Mouse (Mus musculus) ovary, postnatal 36 days (tissue): ENCODE data around the gene Surf6.
"Not testable (repeated sequence)": the region's sequence is repeated elsewhere in the genome, so short reads cannot be mapped to it uniquely, and the experiment has no call there.

Experiments
- DNase-seq: peaks from one replicate; pipeline ENCODE4 v3.0.0; 2022; ENCODE audit warnings: low spot score, mixed read lengths

The Surf6 gene

DNA sequence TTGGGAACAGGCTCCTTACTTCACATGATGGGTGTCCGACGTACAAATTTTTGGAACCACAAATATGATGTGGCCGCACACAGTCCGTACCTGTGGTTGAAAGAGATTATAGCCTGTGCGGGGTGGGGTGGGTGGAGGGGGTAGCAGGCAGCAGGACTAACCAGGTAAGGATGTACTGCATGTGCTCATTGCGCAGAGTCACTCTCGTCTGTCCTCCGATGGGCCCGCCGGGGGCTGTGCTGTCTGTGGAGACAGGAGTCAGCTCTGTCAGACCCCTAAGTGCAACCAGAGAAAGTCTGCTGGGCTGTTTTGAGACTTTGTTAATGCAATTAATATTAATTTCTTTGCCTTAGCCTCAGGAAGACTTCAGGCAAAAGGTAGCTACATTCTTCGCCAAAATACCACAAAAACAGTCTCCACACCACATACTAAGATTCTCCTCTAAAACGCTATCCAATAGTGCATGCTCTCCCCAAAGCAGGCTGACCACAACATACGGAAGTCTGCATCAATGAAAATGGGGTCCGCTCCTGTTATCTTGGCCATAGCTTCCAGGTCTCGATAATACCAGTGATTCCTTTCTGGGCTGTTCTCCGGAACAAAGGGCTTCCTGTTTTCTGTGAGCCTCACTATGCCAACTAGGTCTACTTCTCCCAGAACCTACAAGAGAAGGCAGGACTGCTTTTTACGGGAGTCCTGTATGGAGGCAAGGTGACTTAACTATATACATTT, 10.9 kb upstream of the Surf6 start:
- no peak for DNase-seq

DNA sequence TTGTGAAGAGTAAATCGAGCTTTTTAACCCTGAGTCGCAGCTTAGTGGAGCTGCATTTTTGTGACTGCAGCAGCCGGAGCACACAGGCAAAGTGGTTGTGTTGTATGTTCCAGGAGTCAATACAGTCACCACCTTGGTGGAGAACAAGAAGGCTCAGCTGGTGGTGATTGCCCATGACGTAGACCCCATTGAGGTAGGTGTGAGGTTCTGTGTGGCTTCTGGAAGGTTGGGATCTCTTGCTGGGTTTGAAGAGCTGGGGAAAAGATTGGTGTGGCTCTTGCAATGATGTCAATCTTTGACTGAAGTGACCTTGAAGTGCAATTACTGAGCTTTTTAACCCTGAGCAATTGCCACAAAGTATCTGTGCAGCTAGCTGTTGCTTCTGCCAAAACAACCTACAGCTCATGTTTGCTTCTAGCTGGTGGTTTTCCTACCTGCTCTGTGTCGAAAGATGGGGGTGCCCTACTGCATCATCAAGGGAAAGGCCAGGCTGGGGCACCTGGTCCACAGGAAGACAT, 9.6 kb upstream of the Surf6 start:
- no peak for DNase-seq

DNA sequence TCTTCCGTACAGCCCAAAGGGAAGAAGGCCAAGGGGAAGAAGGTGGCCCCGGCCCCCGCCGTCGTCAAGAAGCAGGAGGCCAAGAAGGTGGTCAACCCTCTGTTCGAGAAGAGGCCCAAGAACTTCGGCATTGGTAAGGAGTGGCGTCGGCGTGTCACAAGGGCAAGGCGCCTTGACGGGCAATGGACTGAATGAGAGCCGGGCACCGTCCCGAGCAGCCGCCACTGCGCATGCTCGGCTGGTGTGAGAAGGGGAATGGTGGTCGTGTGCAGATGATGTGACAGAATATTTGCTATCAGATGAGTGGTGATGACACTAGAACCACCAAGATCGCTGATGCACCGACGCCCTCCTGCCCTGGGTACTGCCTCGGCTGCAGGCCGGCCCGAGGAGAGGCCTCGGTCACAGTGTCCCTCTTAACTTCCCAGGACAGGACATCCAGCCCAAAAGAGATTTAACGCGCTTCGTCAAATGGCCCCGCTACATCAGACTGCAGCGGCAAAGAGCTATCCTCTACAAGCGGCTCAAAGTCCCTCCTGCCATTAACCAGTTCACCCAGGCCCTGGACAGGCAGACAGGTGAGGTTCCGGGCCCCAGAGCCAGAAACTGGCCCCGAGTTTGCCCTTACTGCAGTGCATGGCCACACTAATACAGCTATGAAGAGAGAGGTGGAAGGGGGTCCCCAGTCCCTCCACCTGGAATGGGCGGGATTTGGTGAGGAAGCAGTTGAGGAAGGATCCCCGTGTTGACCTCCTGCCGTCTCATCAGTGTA, 8.5 kb upstream of the Surf6 start:
- DNase-seq: peak; percentile 63

DNA sequence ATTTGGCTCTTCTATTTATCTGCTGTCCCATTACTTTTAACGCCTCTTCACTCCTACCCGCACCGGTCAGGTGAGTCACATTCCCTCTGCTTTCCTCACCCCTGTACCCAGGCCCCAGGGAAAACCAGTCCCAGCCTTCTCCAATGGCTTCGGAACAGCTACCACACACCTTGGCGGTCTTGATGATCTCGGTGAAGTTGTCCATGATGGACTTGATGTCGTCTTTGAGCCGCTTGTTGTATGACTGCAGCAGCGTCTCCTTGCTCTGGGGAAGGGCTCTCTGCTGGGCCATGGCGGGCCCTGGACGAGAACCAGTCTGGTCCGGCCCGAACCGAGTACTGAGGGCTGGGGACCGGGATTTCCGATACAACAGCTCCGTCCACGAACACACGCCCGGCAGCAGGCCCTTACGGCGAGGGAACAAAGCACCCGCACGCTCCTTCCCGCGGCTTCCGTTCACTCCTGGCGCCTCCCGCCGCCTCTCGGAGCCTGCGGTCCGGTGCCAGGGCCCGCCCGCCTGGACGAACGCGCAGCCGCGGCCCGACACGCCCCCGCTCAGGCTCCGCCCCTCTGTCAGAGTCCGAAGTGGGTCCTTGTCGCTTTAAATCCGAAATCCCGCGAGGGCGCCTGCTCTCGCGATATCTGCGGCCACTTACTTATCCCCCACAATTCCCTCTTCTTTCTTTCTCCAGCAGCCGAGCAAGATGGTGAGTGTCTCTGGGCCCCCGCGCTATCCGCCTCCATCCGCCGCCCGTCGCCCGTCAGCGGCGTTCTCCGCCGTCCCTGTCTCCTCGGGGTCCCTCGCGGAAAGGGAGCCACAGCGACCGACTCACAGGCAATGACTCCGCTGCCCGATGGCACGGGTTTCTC, 7.7 kb upstream of the Surf6 start, which contains the start of the genes Med22 and Rpl7a:
Gene Med22, minus strand, starts transcription at position 554 of the 870 bp plus-strand sequence.
Gene Rpl7a, plus strand, starts transcription at position 641 of the 870 bp plus-strand sequence.
- DNase-seq: peak; percentile 100

DNA sequence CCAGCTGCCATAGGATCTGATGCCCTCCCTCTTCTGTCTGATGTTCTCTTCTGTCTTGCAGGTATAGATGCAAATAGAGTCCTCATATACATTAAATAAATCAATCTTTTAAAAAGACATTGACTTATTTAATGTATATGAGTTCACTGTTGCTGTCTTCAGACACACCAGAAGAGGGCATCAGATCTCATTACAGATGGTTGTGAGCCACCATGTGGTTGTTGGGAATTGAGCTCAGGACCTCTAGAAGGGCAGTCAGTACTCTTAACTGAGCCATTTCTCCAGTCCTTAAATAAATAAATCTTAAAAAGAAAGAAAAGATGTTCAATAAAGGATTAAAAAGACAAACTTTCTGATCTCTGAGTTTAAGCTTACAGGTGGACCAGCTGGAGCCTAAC, 6.7 kb upstream of the Surf6 start:
- no peak for DNase-seq

DNA sequence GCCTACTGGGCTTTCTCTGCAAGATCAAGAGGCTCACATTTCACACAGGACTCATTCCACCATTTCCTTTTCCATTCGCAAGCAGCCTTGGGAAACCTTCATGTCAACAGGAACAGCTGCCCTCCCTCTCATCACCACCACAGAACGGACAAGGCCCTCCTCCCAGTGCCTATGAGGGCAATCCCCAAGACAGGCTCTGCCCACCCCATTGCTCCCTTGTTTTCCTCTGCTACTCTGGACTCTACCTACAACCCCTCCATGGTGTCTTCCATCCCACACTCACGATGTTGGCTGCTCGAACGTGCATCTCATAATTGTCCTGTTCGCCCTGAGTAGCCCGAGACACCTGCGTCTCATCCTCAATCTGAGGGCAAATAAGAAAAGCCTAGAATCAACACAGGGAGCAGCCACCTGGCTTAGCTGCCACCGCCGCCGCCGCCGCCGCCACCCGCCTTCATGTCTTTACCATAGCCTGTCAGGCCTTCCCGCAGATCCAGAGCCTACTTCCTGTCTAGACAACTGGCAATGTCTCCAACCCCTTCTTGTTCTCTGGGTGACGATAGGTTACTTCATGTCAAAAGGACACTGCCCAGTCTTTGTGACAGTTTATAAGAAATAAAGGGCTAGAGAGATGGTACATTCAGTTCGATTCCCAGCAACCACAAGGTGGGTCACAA, 6.2 kb upstream of the Surf6 start:
- DNase-seq: no peak

DNA sequence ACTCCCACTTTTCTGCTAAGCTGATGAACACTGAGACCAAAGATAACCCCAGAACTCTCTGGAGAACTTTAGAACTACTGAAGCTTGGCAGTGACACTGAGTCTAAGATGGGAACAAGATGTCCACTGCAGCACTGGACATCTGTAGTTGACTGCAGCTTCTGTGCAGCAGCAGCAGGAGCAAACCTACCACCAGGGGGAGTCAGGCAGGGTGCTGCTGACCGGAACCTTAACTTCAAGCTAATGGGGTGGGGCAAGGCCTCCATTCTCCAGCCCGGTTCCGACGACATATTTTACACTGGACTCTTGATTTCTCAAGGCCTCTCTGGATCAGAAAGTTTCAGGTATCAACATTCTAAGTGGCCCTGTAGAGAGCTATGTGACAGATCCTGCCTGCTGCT, 4.4 kb upstream of the Surf6 start:
- no peak for DNase-seq

DNA sequence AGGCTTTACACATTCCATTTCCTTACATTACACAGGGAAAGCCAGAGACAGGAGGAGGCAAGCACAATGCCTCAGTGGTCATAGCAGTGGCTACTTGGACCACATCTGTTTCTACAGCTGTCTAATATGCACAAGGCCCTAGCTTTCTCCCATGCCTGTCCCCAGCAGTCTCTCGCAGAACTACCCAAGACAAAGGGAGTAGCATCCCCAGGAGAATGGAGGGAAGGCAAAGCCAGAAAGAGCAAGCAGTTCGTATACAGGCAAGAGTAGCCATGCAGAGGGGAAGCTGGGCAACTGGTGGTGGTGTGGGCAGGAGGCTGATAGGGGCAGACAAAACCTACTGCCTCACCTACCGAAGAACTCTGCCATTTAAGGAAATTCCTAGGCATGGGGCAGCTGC, 3.8 kb upstream of the Surf6 start:
- no peak for DNase-seq

DNA sequence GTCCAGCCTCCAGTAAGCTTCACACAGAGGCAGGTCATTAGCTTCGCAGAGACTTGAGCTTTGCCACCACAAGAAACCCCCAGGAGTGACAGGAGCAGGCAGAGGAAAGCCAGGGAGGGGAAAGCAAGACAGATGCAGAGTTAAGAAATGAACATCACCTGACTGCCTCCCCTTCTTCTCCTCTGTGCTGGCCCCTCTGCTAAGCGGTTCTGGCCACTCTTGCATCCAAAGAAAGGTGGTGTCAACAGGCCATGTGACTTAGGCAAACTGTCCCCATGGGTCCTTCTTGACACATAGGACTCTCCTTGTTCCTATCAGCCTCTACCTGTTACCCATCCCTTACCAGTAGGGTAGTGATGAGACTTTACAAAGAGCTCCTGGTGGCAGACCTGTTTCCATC, 3.3 kb upstream of the Surf6 start:
- DNase-seq: no peak

DNA sequence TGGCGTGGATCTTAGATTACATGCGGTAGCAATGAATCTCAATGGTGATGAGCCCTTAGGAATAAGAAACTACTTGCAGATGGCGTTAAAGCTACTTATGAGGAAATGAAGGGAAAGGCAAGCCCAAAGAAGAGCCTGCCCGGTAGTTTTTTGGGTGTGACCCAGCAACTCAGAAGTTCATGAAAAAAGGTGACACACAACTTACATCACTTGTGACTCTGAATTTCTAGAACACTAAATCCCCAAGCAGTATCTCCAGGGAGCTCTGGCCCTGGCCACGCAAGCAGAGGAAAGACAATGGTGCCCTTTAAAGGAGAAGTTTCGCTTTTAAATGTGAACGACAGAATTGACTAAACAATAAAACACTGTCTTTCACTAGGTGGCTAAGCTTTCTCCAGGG, 632 bp upstream of the Surf6 start:
- DNase-seq: peak; percentile 3

DNA sequence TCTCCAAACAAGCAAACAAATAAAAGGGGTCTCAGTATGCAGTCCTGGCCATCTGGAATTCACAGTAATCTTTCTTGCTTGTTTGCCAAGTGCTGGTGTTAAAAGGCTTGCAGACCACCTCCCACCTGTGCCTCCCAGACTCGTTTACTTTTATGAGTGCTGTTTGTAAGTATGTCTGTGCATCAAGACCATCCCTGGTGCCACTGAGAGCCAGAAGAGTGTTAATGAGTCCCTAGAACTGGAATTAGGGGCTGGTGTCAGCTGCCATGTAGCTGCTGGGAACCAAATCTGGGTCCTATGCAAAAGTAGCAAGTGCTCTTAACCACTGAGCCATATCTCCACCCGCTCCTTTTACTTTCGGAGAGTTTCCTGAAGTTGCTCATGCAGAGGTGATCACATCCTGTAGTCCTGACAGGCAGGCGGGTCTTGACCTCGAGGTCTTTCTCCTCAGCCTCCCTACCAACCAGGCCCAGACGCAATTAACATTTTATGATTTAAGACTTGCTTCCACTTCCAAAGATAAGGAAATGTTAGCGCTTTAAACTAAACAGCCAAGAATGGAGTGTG, 762 bp downstream of the Surf6 start:
- peak; percentile 1 for DNase-seq

DNA sequence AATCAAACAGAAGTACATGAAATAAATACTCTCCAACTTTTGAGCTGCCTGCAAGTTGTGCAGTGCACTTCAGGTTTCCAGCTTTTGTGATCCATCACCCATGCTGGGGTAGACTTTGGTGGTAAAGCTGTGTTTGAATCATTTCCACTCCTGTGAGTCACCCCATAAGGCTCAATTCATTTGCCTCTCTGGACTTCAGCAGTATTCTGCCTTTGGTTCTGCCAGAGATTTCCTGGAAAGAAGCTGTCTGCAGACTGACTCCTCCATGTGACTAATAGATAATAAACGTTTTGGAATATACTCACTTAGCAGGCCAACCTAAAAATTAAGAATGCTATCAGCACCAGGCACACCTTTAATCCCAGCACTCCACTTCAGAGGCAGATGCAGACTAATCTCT, 1.9 kb downstream of the Surf6 start:
- no peak for DNase-seq

DNA sequence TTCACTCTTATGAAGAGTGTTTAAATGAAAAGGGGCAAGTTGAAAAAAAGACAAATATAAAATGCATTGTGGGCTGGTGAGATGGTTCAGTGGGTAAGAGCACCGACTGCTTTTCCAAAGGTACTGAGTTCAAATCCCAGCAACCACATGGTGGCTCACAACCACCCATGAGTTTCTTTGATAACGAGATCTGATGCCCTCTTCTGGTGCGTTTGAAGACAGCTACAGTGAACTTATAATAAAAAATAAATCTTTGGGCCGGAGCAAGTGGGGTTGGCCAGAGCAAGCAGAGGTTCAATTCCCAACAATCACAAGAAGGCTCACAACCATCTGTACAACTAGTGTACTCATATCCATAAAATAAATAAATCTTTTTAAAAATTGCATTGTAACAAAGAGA, 6.8 kb downstream of the Surf6 start:
- no peak for DNase-seq

DNA sequence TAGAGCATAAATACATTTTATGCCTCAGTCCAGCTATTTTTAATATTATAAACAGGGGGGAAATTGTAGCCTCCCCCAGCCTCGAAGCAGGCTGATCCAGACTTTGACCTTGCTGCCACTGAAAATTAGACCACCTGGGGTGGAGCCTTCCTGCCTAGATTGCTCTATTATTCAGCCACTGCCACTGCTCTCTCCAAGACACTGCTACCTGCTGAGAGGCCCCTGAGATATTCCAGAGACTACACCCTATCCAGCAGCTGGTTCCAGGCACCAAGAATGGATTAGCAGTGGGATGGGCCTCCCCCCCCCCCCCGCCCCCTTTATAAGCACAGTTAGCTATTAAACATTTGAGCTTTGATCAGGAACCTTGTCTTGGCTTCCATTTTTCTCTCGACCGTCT, 16.5 kb downstream of the Surf6 start:
- not testable (repeated sequence) for DNase-seq

DNA sequence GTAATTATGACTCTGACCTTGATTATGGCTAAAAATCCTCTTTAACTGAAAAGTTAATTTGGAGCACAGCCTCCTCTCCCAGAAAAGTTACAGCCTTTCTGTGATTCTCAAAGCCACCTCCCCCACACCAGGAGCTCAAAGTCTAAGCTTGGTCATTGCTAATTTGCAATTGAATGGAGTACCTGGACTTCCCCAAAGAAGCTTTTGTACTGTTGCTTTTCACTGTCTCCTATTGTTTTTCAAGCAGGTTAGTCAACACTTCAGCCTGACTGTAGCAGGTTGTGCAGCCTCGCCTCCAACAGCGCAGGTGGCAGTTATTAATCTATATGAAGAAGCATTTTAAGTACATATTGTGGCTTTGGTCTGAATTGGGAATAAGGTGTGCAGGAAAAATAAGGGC, 17.1 kb downstream of the Surf6 start:
- DNase-seq: not testable (repeated sequence)

DNA sequence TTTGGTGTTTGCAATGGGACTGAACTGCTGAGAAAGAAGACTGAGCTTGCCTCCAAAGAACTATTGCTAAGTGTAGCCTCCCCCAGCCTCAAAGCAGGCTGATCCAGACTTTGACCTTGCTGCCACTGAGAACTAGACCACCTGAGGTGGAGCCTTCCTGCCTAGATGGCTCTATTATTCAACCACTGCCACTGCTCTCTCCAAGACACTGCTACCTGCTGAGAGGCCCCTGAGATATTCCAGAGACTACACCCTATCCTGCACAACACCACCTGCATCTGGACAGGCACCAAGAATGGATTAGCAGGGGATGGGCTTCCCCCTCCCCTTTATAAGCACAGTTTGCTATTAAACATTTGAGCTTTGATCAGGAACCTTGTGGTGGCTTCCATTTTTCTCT, 24.1 kb downstream of the Surf6 start:
- DNase-seq: no peak

DNA sequence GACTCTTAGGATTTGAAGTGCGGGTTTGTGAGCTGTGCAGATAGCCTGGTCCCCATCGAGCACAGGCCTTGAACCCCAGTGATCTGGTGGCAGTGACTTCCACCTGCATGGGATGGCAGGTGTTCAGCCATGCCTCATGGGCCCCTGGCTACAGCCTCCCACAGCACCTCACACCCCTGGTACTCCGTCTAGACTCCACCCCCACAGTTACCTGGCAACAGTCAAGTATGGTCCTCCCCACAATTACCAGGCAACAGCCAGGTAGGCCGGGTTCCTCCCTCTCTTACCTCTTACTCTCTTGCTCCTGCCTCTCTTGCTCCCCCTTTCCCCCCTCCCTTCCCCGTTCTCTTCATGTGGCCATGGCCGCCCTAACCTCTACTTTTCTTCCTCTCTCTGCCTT, 32.0 kb downstream of the Surf6 start:
- no peak for DNase-seq

DNA sequence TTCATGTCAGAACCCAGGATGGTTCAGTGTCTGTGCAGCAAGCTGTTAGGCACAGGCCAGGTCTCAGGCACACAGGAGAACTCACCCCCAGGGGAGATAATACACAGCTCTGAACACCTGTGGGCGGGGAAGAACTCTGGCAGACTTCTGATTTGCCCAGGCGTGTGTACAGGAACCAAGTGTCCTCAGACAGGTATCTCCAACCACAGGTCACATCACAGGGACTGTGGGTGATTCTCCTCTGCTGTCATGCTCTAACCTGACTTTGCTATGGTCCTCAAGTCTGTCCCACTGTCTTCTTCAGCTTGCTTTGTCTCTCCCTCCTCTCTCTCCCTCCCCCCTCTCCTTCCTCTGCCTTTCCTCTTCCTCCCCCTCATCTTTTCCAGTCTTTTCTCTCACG, 37.8 kb downstream of the Surf6 start, which contains the start of gene Abo:
Gene Abo, minus strand, starts transcription at position 101 of the 400 bp plus-strand sequence.
- no peak for DNase-seq

DNA sequence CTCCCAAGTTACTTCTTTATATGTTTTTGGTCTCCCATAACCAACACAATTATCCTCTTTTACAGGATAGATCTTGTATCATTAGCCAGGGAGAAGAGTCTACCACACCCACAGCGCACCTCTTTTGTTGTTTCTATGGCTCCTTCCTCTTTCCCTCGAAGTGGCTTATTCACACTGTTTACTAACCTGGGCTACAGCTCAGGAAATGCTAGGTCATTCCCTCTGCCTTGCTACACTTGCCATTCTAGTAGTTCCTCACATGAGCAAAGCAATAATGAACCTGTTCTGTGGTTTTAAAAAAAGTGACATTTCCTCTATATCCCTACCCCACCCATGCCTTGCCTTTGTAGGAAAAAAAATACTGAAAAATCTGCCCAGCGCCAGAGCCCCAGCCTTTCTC, 39.8 kb downstream of the Surf6 start:
- no peak for DNase-seq

DNA sequence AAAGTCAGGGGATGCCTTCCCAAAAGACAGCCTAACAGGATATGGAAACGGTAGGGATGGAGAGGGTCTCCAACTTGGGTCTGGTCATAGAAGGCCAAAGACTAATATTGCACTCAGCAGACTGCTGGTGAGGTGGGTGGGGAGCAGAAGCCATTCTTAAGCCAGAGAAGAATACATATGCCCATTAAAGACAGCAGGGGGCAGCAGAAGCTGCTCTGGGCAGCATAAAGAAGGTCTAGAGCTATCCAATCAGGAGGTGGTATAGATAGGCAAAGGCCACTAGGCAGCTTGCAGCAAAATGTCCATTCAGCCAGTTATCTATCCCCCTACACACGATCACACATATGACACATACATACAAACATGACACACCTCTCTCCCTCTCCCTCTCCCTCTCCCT, 55.0 kb downstream of the Surf6 start:
- DNase-seq: no peak
